11 mouse cellular contexts compared by ENCODE assay signal in genomic region chr17:4516846-4517245, GRCm38 (mm10).
DNase-seq lines count a peak whose midpoint lies in the region; ATAC-seq and TF ChIP-seq lines count a peak whose summit lies in the region.
"Had no signal": no experiment of that assay in that cellular context is flagged by ENCODE, and none has a peak within 500 bp of the region (broad histone marks: within the 10 kb centered on the region; RNA-seq: fewer than 3 reads in every experiment).

No protein-coding gene starts in this region.

- H3K36me3 ChIP-seq in kidney, adult 2 months (ENCODE audit: control insufficient read depth, insufficient read depth, low read length): no peaks in the 10 kb centered on the region

- no peaks in the 10 kb centered on the region for H3K4me1 ChIP-seq in kidney, adult 2 months (ENCODE audit: control insufficient read depth, insufficient read depth, low read length)

- whole genome bisulfite sequencing in kidney, adult 2 months: 29% methylated on average over 3 of the region's 3 CpGs

- peak; percentile 4 for DNase-seq in cerebellum, adult 9-11 months
- DNase-seq in kidney, adult 2 months: peak; percentile 4
- DNase-seq in kidney, adult 9 months: no peak
- peak; percentile 33 to 61 for DNase-seq in frontal cortex, postnatal 36 days (ENCODE audit: low spot score in 2 of 2)
- peak; percentile 11 to 28 for DNase-seq in layer of hippocampus, postnatal 36 days
- DNase-seq in spleen, postnatal 14 days (ENCODE audit: low spot score in 2 of 2): no peak
- DNase-seq: kidney, adult 8-10 months had no signal

- H3K27me3 ChIP-seq in kidney, adult 2 months (replicated peaks; ENCODE audit: control insufficient read depth, insufficient read depth, low read length): no peaks in the 10 kb centered on the region

- H3K27ac ChIP-seq in kidney, adult 2 months (ENCODE audit: insufficient read depth, low read depth, low read length): no peak overlapping the region

- TF ChIP-seq POLR2A in kidney, adult 2 months (IDR thresholded peaks at IDR 0.05; ENCODE audit: low read depth, low read length): no peak

- TF ChIP-seq CTCF in kidney, adult 2 months (conservative IDR thresholded peaks at IDR 0.05; ENCODE audit: insufficient read depth, insufficient read length, low read depth, low read length): no peak

- no peak for ATAC-seq in cerebellum, adult (ENCODE audit: insufficient number of reproducible peaks, low FRiP score, low TSS enrichment)
- no peak for ATAC-seq in megakaryocyte, adult 5-6 weeks (ENCODE audit: poor library complexity, severe bottlenecking)

- no peak overlapping the region for H3K4me3 ChIP-seq in kidney, adult 2 months (ENCODE audit: insufficient read depth, low read depth, low read length)
- H3K4me3 ChIP-seq: erythroblast, embryonic 14.5 days; myocyte had no signal

Comparison
In these comparisons a context has a peak if more than half of its experiments do, and no peak if none do; other contexts are left out.
1. DNase-seq: peak in cerebellum, adult 9-11 months (single experiment), kidney, adult 2 months (single experiment), frontal cortex, postnatal 36 days (2 of 2) and layer of hippocampus, postnatal 36 days (2 of 2); none in kidney, adult 9 months (single experiment) and spleen, postnatal 14 days (0 of 2).